ENCODE assay signal across 23 mouse cellular contexts in the genomic region with DNA sequence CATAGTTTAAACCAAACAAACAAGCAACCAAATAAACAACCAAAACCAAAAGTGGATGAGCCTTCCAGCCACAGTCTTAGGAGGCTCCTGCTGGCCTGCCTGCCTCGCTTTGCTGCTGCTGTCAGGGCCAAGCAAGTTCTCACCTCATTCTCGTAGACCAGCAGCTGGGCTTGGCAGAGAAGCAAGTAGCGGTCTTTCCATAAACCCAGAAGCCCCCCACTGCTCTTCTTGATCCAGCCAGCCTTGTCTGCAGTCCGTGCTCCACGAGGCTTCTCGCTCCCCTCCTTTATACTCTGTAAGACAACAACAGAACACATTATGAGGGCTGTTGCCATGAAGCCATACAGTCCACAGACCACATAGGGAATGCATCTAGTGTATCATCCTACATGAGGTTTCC. TPM values are rescaled to one million over a fixed set of nuclear protein-coding genes. Genes with fewer than 3 reads are reported as not detected.
DNase-seq lines count a peak whose midpoint lies in the region; ATAC-seq and TF ChIP-seq lines count a peak whose summit lies in the region.
"Had no signal": no experiment of that assay in that cellular context is flagged by ENCODE, and none has a peak within 500 bp of the region (broad histone marks: within the 10 kb centered on the region; RNA-seq: fewer than 3 reads in every experiment).

No protein-coding gene starts in this region.

- TF ChIP-seq POLR2A in lung, adult 2 months (IDR thresholded peaks at IDR 0.05; ENCODE audit: borderline replicate concordance, extremely low read depth, low read depth, low read length): no peak

- TF ChIP-seq CTCF in lung, embryonic 14.5 days (IDR thresholded peaks at IDR 0.05; ENCODE audit: low read depth): no peak
- no peak for TF ChIP-seq CTCF in lung, adult 2 months (IDR thresholded peaks at IDR 0.05; ENCODE audit: insufficient read depth, low read length)

- no peaks in the 10 kb centered on the region for H3K27me3 ChIP-seq in heart, embryonic 10.5 days (ENCODE audit: insufficient read depth, poor library complexity, severe bottlenecking)
- H3K27me3 ChIP-seq in lung, embryonic 14.5 days (ENCODE audit: insufficient read depth, low read length): no peaks in the 10 kb centered on the region
- H3K27me3 ChIP-seq: embryonic facial prominence, embryonic 12.5 days; forebrain, embryonic 12.5 days; heart, embryonic 13.5 days had no signal

- H3K4me3 ChIP-seq in heart, embryonic 10.5 days: no peak overlapping the region
- no peak overlapping the region for H3K4me3 ChIP-seq in lung, embryonic 14.5 days (ENCODE audit: low read depth, low read length)
- H3K4me3 ChIP-seq in lung, adult 2 months (replicated peaks; ENCODE audit: extremely low read depth, low read depth, low read length): no peak overlapping the region
- no peak overlapping the region for H3K4me3 ChIP-seq in macrophage (ENCODE audit: inconsistent target)
- H3K4me3 ChIP-seq: embryonic facial prominence, embryonic 12.5 days; forebrain, embryonic 12.5 days; heart, embryonic 13.5 days had no signal

- no peak overlapping the region for H3K9ac ChIP-seq in lung, embryonic 14.5 days
- H3K9ac ChIP-seq: embryonic facial prominence, embryonic 12.5 days; forebrain, embryonic 12.5 days; heart, embryonic 13.5 days had no signal

- no peak overlapping the region for H3K4me2 ChIP-seq in lung, embryonic 14.5 days
- H3K4me2 ChIP-seq: embryonic facial prominence, embryonic 12.5 days; forebrain, embryonic 12.5 days; heart, embryonic 13.5 days had no signal

- H3K9me3 ChIP-seq in heart, embryonic 10.5 days: no peaks in the 10 kb centered on the region
- no peaks in the 10 kb centered on the region for H3K9me3 ChIP-seq in lung, embryonic 14.5 days (ENCODE audit: low read depth, low read length)
- H3K9me3 ChIP-seq: embryonic facial prominence, embryonic 12.5 days; forebrain, embryonic 12.5 days; heart, embryonic 13.5 days had no signal

- H3K27ac ChIP-seq in heart, embryonic 10.5 days: no peak overlapping the region
- H3K27ac ChIP-seq in lung, embryonic 14.5 days (ENCODE audit: low read depth): peak overlapping the region; percentile 47
- H3K27ac ChIP-seq in macrophage: peak overlapping the region; percentile 15; the same call in 1 of the 2 replicates
- H3K27ac ChIP-seq: embryonic facial prominence, embryonic 12.5 days; forebrain, embryonic 12.5 days; heart, embryonic 13.5 days had no signal

- peaks cover 96% of the 10 kb centered on the region for H3K79me2 ChIP-seq in macrophage (ENCODE audit: inconsistent target)

- ATAC-seq in lung, embryonic 14.5 days (ENCODE audit: insufficient read depth): 0 out of 2 replicates have a peak, but pooled peaks have one; percentile 25
- ATAC-seq in monocyte, adult 5-6 weeks (replicated peaks; ENCODE audit: insufficient number of reproducible peaks, low FRiP score, low TSS enrichment, poor library complexity, severe bottlenecking): no peak
- ATAC-seq: CD4-positive, CD25-positive, alpha-beta regulatory T cell, adult 4 months; forebrain, embryonic 16.5 days had no signal

- DNase-seq in heart, adult 11 months: peak; percentile 78
- DNase-seq in heart, embryonic 10.5 days (ENCODE audit: low spot score): no peak
- peak; percentile 83 for DNase-seq in lung, embryonic 14.5 days
- DNase-seq in lung, postnatal 25 days (ENCODE audit: low spot score): no peak
- peak; percentile 45 for DNase-seq in lung, postnatal 10 days
- DNase-seq in lung, adult 2 months: no peak
- DNase-seq: adrenal gland, postnatal 10 days; B cell, adult 2 months; cerebellum, adult 11-12 months; cerebellum, adult 9-10 months; cerebellum, postnatal 25 days; gastrocnemius, postnatal 10 days; heart, postnatal 36 days had no signal

- peaks cover 35% of the 10 kb centered on the region for H3K4me1 ChIP-seq in heart, embryonic 10.5 days
- H3K4me1 ChIP-seq in lung, embryonic 14.5 days (ENCODE audit: insufficient read depth): peaks cover 29% of the 10 kb centered on the region
- H3K4me1 ChIP-seq in lung, adult 2 months (ENCODE audit: control insufficient read depth, insufficient read depth, low read length): peaks cover 9% of the 10 kb centered on the region; the same call in 1 of the 2 replicates

- 87% methylated on average over 6 of the region's 6 CpGs for WGBS in heart, embryonic 10.5 days
- 56% methylated on average over 6 of the region's 6 CpGs for WGBS in lung, embryonic 14.5 days
- 78% methylated on average over 6 of the region's 6 CpGs for WGBS in lung, adult 2 months
- 94% methylated on average over 6 of the region's 6 CpGs for WGBS in macrophage (ENCODE audit: missing documents)

- H3K36me3 ChIP-seq in heart, embryonic 10.5 days: peaks cover 38% of the 10 kb centered on the region
- H3K36me3 ChIP-seq in lung, embryonic 14.5 days (ENCODE audit: insufficient read depth): peaks cover 23% of the 10 kb centered on the region
- peaks cover 40% of the 10 kb centered on the region for H3K36me3 ChIP-seq in macrophage (ENCODE audit: inconsistent target)
- H3K36me3 ChIP-seq: forebrain, embryonic 12.5 days had no signal

RNA-seq across cellular contexts. Expression of a gene that starts 7.0 kb away (rescaled TPM):
- polyA plus RNA-seq in heart, embryonic 10.5 days (2016; fragmentation: Nextera tagmentation; extraction: Ambion mirVana): 12.8 and 14.2 TPM in 2 replicates
- polyA plus RNA-seq in lung, embryonic 14.5 days (2014; fragmentation: Nextera tagmentation; extraction: Ambion mirVana): 20.9 and 21.8 TPM in 2 replicates
- 31.6 and 36.7 TPM in 2 replicates for polyA plus RNA-seq in lung, adult 2 months (2012; rRNA removed)
- 1,000 to 10,000 TPM in 1 of 26 experiments, 100 to 1,000 TPM in 25; 183 to 1,124 (median 419) TPM for total RNA-seq in macrophage (2018; cell fraction: chromatin; rRNA removed)
- total RNA-seq in macrophage (2018; cell fraction: cytosol; rRNA removed): 100 to 1,000 TPM; 261 to 438 (median 317) TPM
- total RNA-seq in macrophage (2018; cell fraction: nucleus; rRNA removed): 1,000 to 10,000 TPM in 2 of 26 experiments, 100 to 1,000 TPM in 24; 284 to 1,133 (median 407) TPM
- 195 to 316 TPM (median 234 TPM) in 3 replicates for polyA plus RNA-seq in macrophage (2018)
- 103 to 136 TPM (median 112 TPM) in 3 replicates for total RNA-seq in monocyte, adult 5-6 weeks (2017)

RNA-seq across cellular contexts. Expression of a gene that starts 14.1 kb away (rescaled TPM):
- polyA plus RNA-seq in heart, embryonic 10.5 days (2016; fragmentation: Nextera tagmentation; extraction: Ambion mirVana): 16.7 and 17.7 TPM in 2 replicates
- 16.1 and 18.4 TPM in 2 replicates for polyA plus RNA-seq in lung, embryonic 14.5 days (2014; fragmentation: Nextera tagmentation; extraction: Ambion mirVana)
- polyA plus RNA-seq in lung, adult 2 months (2012; rRNA removed): 0.36 and 1.0 TPM in 2 replicates
- total RNA-seq in macrophage (2018; cell fraction: chromatin; rRNA removed): 1 to 10 TPM in 14 of 26 experiments, under 1 TPM in 3, not detected in 9; 0.42 to 7.2 (median 1.2) TPM
- total RNA-seq in macrophage (2018; cell fraction: cytosol; rRNA removed): 1 to 10 TPM in 1 of 26 experiments, under 1 TPM in 19, not detected in 6; 0.03 to 1.3 (median 0.27) TPM
- total RNA-seq in macrophage (2018; cell fraction: nucleus; rRNA removed): 1 to 10 TPM in 5 of 26 experiments, under 1 TPM in 17, not detected in 4; 0.12 to 3.1 (median 0.45) TPM
- 0.51 to 0.53 TPM in 2 of 3 replicates, not detected in the other for polyA plus RNA-seq in macrophage (2018)
- 0.21 TPM in 1 of 3 replicates, not detected in the others for total RNA-seq in monocyte, adult 5-6 weeks (2017)
- total RNA-seq: heart, adult 8-10 months had no signal

RNA-seq across cellular contexts. Expression of a gene that starts 52.8 kb away (rescaled TPM):
- polyA plus RNA-seq in heart, embryonic 10.5 days (2016; fragmentation: Nextera tagmentation; extraction: Ambion mirVana): not detected in 2 replicates
- polyA plus RNA-seq in lung, embryonic 14.5 days (2014; fragmentation: Nextera tagmentation; extraction: Ambion mirVana): 0.12 TPM in 1 of 2 replicates, not detected in the other
- polyA plus RNA-seq in lung, adult 2 months (2012; rRNA removed): 0.17 and 0.59 TPM in 2 replicates
- total RNA-seq in macrophage (2018; cell fraction: chromatin; rRNA removed): 10 to 100 TPM in 10 of 26 experiments, 1 to 10 TPM in 16; 2.1 to 25.4 (median 7.0) TPM
- total RNA-seq in macrophage (2018; cell fraction: cytosol; rRNA removed): under 1 TPM in 16 of 26 experiments, not detected in 10; 0.07 to 0.44 (median 0.15) TPM
- total RNA-seq in macrophage (2018; cell fraction: nucleus; rRNA removed): 10 to 100 TPM in 2 of 26 experiments, 1 to 10 TPM in 21, under 1 TPM in 3; 0.52 to 18.4 (median 2.1) TPM
- polyA plus RNA-seq in macrophage (2018): 0.13 TPM in 1 of 3 replicates, not detected in the others
- total RNA-seq in monocyte, adult 5-6 weeks (2017): 3.5 to 6.1 TPM (median 3.8 TPM) in 3 replicates
- total RNA-seq: gastrocnemius, postnatal 10 days; heart, adult 8-10 months; heart, postnatal 36 days; MEL had no signal
- polyA plus RNA-seq: embryonic facial prominence, embryonic 12.5 days; heart, embryonic 13.5 days; heart, postnatal 0 days had no signal

RNA-seq across cellular contexts. Expression of a gene that starts 56.6 kb away (rescaled TPM):
- 117 and 179 TPM in 2 replicates for polyA plus RNA-seq in heart, embryonic 10.5 days (2016; fragmentation: Nextera tagmentation; extraction: Ambion mirVana)
- 20.3 and 25.3 TPM in 2 replicates for polyA plus RNA-seq in lung, embryonic 14.5 days (2014; fragmentation: Nextera tagmentation; extraction: Ambion mirVana)
- 16.0 and 18.4 TPM in 2 replicates for polyA plus RNA-seq in lung, adult 2 months (2012; rRNA removed)
- under 1 TPM in 3 of 26 experiments, not detected in 23; 0.44 to 0.67 (median 0.62) TPM for total RNA-seq in macrophage (2018; cell fraction: chromatin; rRNA removed)
- total RNA-seq in macrophage (2018; cell fraction: cytosol; rRNA removed): under 1 TPM in 15 of 26 experiments, not detected in 11; 0.07 to 0.52 (median 0.22) TPM
- under 1 TPM in 3 of 26 experiments, not detected in 23; 0.36 to 0.56 (median 0.42) TPM for total RNA-seq in macrophage (2018; cell fraction: nucleus; rRNA removed)
- 0.14 to 0.42 TPM (median 0.28 TPM) in 3 replicates for polyA plus RNA-seq in macrophage (2018)
- total RNA-seq in monocyte, adult 5-6 weeks (2017): 0.48 to 4.1 TPM (median 0.53 TPM) in 3 replicates
- total RNA-seq: MEL had no signal

Comparison
In these comparisons a context has a peak if more than half of its experiments do, and no peak if none do; other contexts are left out.
1. DNase-seq: peak in heart, adult 11 months (single experiment), lung, embryonic 14.5 days (single experiment) and lung, postnatal 10 days (single experiment); none in heart, embryonic 10.5 days (single experiment), lung, postnatal 25 days (single experiment) and lung, adult 2 months (single experiment).